Mouse (Mus musculus): ENCODE measurements at regions not wholly inside any gene's neighbourhood (a gene's known extent, or its start where the extent isn't known, plus 50 kb on each side); places are given as distances from the start of the nearest gene placed in this dataset.

DNA sequence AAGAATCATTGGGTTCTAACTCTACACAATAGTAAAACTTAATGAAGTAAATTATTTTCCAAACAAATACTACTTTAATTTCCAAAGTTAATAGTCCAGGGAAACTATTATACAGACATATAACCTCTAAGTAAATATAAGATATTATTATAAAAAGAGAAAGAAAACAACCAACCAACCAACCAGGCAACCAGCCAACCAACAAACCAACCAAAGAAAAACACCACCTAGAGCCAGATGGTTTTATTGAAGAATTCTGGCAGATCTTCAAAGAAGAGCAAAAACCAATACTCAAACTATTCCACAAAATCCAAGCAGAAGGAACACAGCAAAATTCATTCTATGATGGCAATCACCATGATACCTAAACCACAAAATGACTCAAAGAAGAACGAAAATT is 1418.0 kb upstream of the Pabpc4l start:
- TF ChIP-seq POU5F1 (IDR thresholded peaks at IDR 0.05; ENCODE audit: borderline replicate concordance, low read length) (no peak), CTCF (conservative IDR thresholded peaks at IDR 0.05; ENCODE audit: low read length) (no peak), NANOG (IDR thresholded peaks at IDR 0.05; ENCODE audit: borderline replicate concordance, low read length) (no peak)
- Histone ChIP-seq H3K36me3 (ENCODE audit: insufficient read depth, low read length) (no peaks in the 10 kb centered on the region), H3K27me3 (ENCODE audit: insufficient read depth, low read length) (no peaks in the 10 kb centered on the region), H3K4me1 (replicated peaks; ENCODE audit: low read depth, low read length) (no peaks in the 10 kb centered on the region), H3K9me3 (ENCODE audit: low read length) (no peaks in the 10 kb centered on the region), H3K4me3 (replicated peaks; ENCODE audit: low read length) (no peak overlapping the region)

- no peaks in the 10 kb centered on the region for H3K27me3 ChIP-seq (ENCODE audit: insufficient read depth, low read length)
- peaks cover under 1% of the 10 kb centered on the region; the same call in 1 of the 2 replicates for H3K9me3 ChIP-seq (ENCODE audit: low read length)
- H3K36me3 ChIP-seq (ENCODE audit: insufficient read depth, low read length), result no peaks in the 10 kb centered on the region
- no peaks in the 10 kb centered on the region for H3K4me1 ChIP-seq (replicated peaks; ENCODE audit: low read depth, low read length)
- no peak overlapping the region for H3K4me3 ChIP-seq (replicated peaks; ENCODE audit: low read length)
- TF ChIP-seq POU5F1 (IDR thresholded peaks at IDR 0.05; ENCODE audit: borderline replicate concordance, low read length) (no peak), CTCF (conservative IDR thresholded peaks at IDR 0.05; ENCODE audit: low read length) (no peak), NANOG (IDR thresholded peaks at IDR 0.05; ENCODE audit: borderline replicate concordance, low read length) (no peak)
These were observed 1415.6 kb upstream of the Pabpc4l start for GRCm38 (mm10) chr3:47863591-47863990.

GRCm38 (mm10) chr3:47845613-47846012 is 1397.6 kb upstream of the Pabpc4l start:
- Histone ChIP-seq H3K36me3 (ENCODE audit: insufficient read depth, low read length) (no peaks in the 10 kb centered on the region), H3K27me3 (ENCODE audit: insufficient read depth, low read length) (no peaks in the 10 kb centered on the region), H3K4me1 (replicated peaks; ENCODE audit: low read depth, low read length) (no peaks in the 10 kb centered on the region), H3K9me3 (ENCODE audit: low read length) (no peaks in the 10 kb centered on the region), H3K4me3 (replicated peaks; ENCODE audit: low read length) (no peak overlapping the region)
- TF ChIP-seq CTCF (conservative IDR thresholded peaks at IDR 0.05; ENCODE audit: low read length), result no peak
- TF ChIP-seq POU5F1 (IDR thresholded peaks at IDR 0.05; ENCODE audit: borderline replicate concordance, low read length), result no peak
- no peak for TF ChIP-seq NANOG (IDR thresholded peaks at IDR 0.05; ENCODE audit: borderline replicate concordance, low read length)

- Histone ChIP-seq H3K9me3 (ENCODE audit: low read length) (peaks cover 33% of the 10 kb centered on the region), H3K4me3 (replicated peaks; ENCODE audit: low read length) (no peak overlapping the region)
These were observed 1388.7 kb upstream of the Pabpc4l start for GRCm38 (mm10) chr3:47836541-47837240.

GRCm38 (mm10) chr3:47818361-47818760 is 1370.3 kb upstream of the Pabpc4l start:
- Histone ChIP-seq H3K27me3 (ENCODE audit: insufficient read depth, low read length) (no peaks in the 10 kb centered on the region), H3K4me1 (replicated peaks; ENCODE audit: low read depth, low read length) (no peaks in the 10 kb centered on the region), H3K36me3 (ENCODE audit: insufficient read depth, low read length) (no peaks in the 10 kb centered on the region), H3K4me3 (replicated peaks; ENCODE audit: low read length) (no peak overlapping the region), H3K9me3 (ENCODE audit: low read length) (peaks cover 17% of the 10 kb centered on the region)
- TF ChIP-seq CTCF (conservative IDR thresholded peaks at IDR 0.05; ENCODE audit: low read length) (no peak), POU5F1 (IDR thresholded peaks at IDR 0.05; ENCODE audit: borderline replicate concordance, low read length) (no peak), NANOG (IDR thresholded peaks at IDR 0.05; ENCODE audit: borderline replicate concordance, low read length) (no peak)

More at GRCm38 (mm10) chr3:47836541-47837240, 1388.7 kb upstream of the Pabpc4l start:
- Histone ChIP-seq H3K36me3 (ENCODE audit: insufficient read depth, low read length) (peaks cover 11% of the 10 kb centered on the region), H3K27me3 (ENCODE audit: insufficient read depth, low read length) (no peaks in the 10 kb centered on the region), H3K4me1 (replicated peaks; ENCODE audit: low read depth, low read length) (no peaks in the 10 kb centered on the region)
- no peak for TF ChIP-seq CTCF (conservative IDR thresholded peaks at IDR 0.05; ENCODE audit: low read length)
- TF ChIP-seq NANOG (IDR thresholded peaks at IDR 0.05; ENCODE audit: borderline replicate concordance, low read length), result peak; percentile 74
- no peak for TF ChIP-seq POU5F1 (IDR thresholded peaks at IDR 0.05; ENCODE audit: borderline replicate concordance, low read length)

GRCm38 (mm10) chr3:47817564-47817963 is 1369.5 kb upstream of the Pabpc4l start:
- TF ChIP-seq POU5F1 (IDR thresholded peaks at IDR 0.05; ENCODE audit: borderline replicate concordance, low read length), result no peak
- TF ChIP-seq NANOG (IDR thresholded peaks at IDR 0.05; ENCODE audit: borderline replicate concordance, low read length), result no peak
- no peak for TF ChIP-seq CTCF (conservative IDR thresholded peaks at IDR 0.05; ENCODE audit: low read length)
- no peaks in the 10 kb centered on the region for H3K36me3 ChIP-seq (ENCODE audit: insufficient read depth, low read length)

More at GRCm38 (mm10) chr3:47817564-47817963, 1369.5 kb upstream of the Pabpc4l start:
- no peaks in the 10 kb centered on the region for H3K4me1 ChIP-seq (replicated peaks; ENCODE audit: low read depth, low read length)
- no peaks in the 10 kb centered on the region for H3K27me3 ChIP-seq (ENCODE audit: insufficient read depth, low read length)
- peaks cover 22% of the 10 kb centered on the region for H3K9me3 ChIP-seq (ENCODE audit: low read length)
- H3K4me3 ChIP-seq (replicated peaks; ENCODE audit: low read length), result no peak overlapping the region

All from E14TG2a.4 (cell line).